Mouse (Mus musculus): ENCODE data around the gene Smpdl3b. TPM values are rescaled to one million over a fixed set of nuclear protein-coding genes. Genes with fewer than 3 reads are reported as not detected.

Gene Smpdl3b
- total and polyA plus RNA-seq, 3 experiments = 2.9 to 24.0 (median 3.6) TPM

DNA sequence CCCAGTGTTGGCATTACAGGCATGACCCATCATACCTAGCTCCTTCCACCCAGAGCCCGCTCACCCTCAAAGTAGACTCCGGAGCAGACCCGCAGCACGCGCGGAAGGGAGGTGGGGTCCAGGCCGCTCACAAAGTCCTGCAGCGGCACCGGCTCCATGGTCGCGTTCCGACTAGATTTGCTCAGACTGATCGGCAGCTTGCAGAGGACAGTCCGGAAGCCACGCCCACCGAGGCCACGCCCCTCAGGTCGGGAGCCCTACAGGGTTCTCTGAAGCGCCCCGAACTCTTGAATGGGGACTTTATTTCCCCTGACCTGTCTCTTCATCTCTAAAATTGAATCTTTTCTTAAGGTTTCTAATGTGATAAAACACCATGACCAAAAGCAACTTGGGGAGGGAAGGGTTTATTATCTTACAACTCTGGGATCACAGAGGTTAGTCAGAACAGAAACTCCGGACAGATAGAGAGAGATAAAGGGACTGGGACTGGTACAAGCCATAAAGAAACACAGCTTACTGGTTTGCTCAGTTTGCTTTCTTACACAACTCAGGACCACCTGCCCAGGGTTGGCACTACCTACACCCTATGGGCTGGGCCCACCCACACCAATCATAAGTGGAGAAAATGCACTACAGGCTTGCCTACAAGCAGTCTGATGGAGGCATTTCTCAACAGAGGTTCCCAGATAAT, 39.3 kb upstream of the Smpdl3b start, which contains the start of gene Themis2:
Gene Themis2, minus strand, starts transcription at position 192 of the 691 bp plus-strand sequence.
- Histone ChIP-seq H3K4me3 (replicated peaks in 1 of 3; ENCODE audit: low read depth in 2 of 3, low read length in 2 of 3, poor library complexity in 1 of 3) (peak within 1 kb of the TSS; percentile 74 to 83 (median 81)), H3K27ac (ENCODE audit: insufficient read depth, low read depth) (peak within 1 kb of the TSS; percentile 51), H3K27me3 (replicated peaks) (no peaks in the 10 kb centered on the region), H3K9me3 (replicated peaks; ENCODE audit: low read length) (no peaks in the 10 kb centered on the region), H3K4me1 (ENCODE audit: control insufficient read depth in 1 of 2, insufficient read depth in 2 of 2) (peaks cover 9 to 51% of the 10 kb centered on the region in 2 experiments), H3K79me2 (replicated peaks; ENCODE audit: control insufficient read depth, extremely low read depth, insufficient read depth, poor library complexity, severe bottlenecking) (peaks cover 16% of the 10 kb centered on the region), H3K9ac (ENCODE audit: insufficient read depth, low read depth) (peak within 1 kb of the TSS; percentile 87), H3K4me2 (ENCODE audit: insufficient read depth, low read depth, poor library complexity, severe bottlenecking) (peak within 1 kb of the TSS; percentile 87), H3K36me3 (replicated peaks in 1 of 2; ENCODE audit: control insufficient read depth in 1 of 2, insufficient read depth in 1 of 2, low read length in 1 of 2) (peaks cover 10 to 18% of the 10 kb centered on the region in 2 experiments)
- TF ChIP-seq CHD1 (IDR thresholded peaks at IDR 0.05; ENCODE audit: low read depth, low read length) (no peak), ZNF384 (IDR thresholded peaks at IDR 0.05; ENCODE audit: low read depth, low read length) (no peak), TCF12 (IDR thresholded peaks at IDR 0.05; ENCODE audit: low read depth, low read length) (peak; percentile 79), ETS1 (conservative IDR thresholded peaks at IDR 0.05; ENCODE audit: low read depth, low read length) (no peak), CTCF (conservative IDR thresholded peaks at IDR 0.05 in 1 of 2, IDR thresholded peaks at IDR 0.05 in 1 of 2; ENCODE audit: low read depth in 2 of 2, low read length in 2 of 2) (no peak), ELF1 (IDR thresholded peaks at IDR 0.05; ENCODE audit: low read depth, low read length) (peak; percentile 72), HCFC1 (IDR thresholded peaks at IDR 0.05; ENCODE audit: low read depth, low read length) (no peak), SIN3A (IDR thresholded peaks at IDR 0.05; ENCODE audit: low read length) (peak; percentile 16; the same call in 1 of the 2 replicates), ZC3H11A (IDR thresholded peaks at IDR 0.05; ENCODE audit: low read depth, low read length) (no peak), BHLHE40 (IDR thresholded peaks at IDR 0.05; ENCODE audit: low read depth, low read length) (no peak), SMC3 (IDR thresholded peaks at IDR 0.05; ENCODE audit: low read depth, low read length) (no peak), KAT2A (IDR thresholded peaks at IDR 0.05; ENCODE audit: insufficient replicate concordance, low read length) (no peak), JUN (IDR thresholded peaks at IDR 0.05; ENCODE audit: insufficient read depth, low read depth, low read length) (no peak), MXI1 (IDR thresholded peaks at IDR 0.05; ENCODE audit: low read depth, low read length) (peak; percentile 55), MAZ (IDR thresholded peaks at IDR 0.05; ENCODE audit: low read depth, low read length) (no peak), E2F4 (IDR thresholded peaks at IDR 0.05; ENCODE audit: insufficient replicate concordance, low read depth, low read length) (no peak), IRF4 (IDR thresholded peaks at IDR 0.05; ENCODE audit: low read depth, low read length) (peak; percentile 19; the same call in 1 of the 2 replicates), MEF2A (IDR thresholded peaks at IDR 0.05; ENCODE audit: borderline replicate concordance, low read depth, low read length) (no peak), GABPA (IDR thresholded peaks at IDR 0.05; ENCODE audit: insufficient replicate concordance, low read depth, low read length) (no peak), POLR2AphosphoS2 (IDR thresholded peaks at IDR 0.05; ENCODE audit: low read depth, low read length) (no peak; the same call in 1 of the 2 replicates), POLR2A (IDR thresholded peaks at IDR 0.05; ENCODE audit: low read depth, low read length) (peak; percentile 91), MAFK (IDR thresholded peaks at IDR 0.05; ENCODE audit: insufficient replicate concordance, low read length) (no peak), ZMIZ1 (IDR thresholded peaks at IDR 0.05; ENCODE audit: low read depth, low read length) (0 out of 2 replicates have a peak, but pooled peaks have one; percentile 43), CHD2 (IDR thresholded peaks at IDR 0.05; ENCODE audit: low read length) (no peak), MYC (IDR thresholded peaks at IDR 0.05; ENCODE audit: low read depth, low read length) (no peak), EP300 (IDR thresholded peaks at IDR 0.05; ENCODE audit: low read length) (no peak), RAD21 (IDR thresholded peaks at IDR 0.05; ENCODE audit: low read depth, low read length) (no peak), NELFE (IDR thresholded peaks at IDR 0.05; ENCODE audit: low read depth, low read length) (peak; percentile 72), PAX5 (IDR thresholded peaks at IDR 0.05; ENCODE audit: low read length) (no peak), MAX (IDR thresholded peaks at IDR 0.05; ENCODE audit: low read length) (no peak), TBP (conservative IDR thresholded peaks at IDR 0.05; ENCODE audit: low read depth, low read length) (0 out of 2 replicates have a peak, but pooled peaks have one; percentile 59), USF2 (conservative IDR thresholded peaks at IDR 0.05; ENCODE audit: low read depth, low read length) (no peak), JUND (conservative IDR thresholded peaks at IDR 0.05; ENCODE audit: low read depth, low read length) (no peak), RCOR1 (conservative IDR thresholded peaks at IDR 0.05; ENCODE audit: low read depth, low read length) (no peak), UBTF (IDR thresholded peaks at IDR 0.05; ENCODE audit: low read depth, low read length) (0 out of 2 replicates have a peak, but pooled peaks have one; percentile 44), NRF1 (IDR thresholded peaks at IDR 0.05; ENCODE audit: low read depth, low read length) (no peak), USF1 (IDR thresholded peaks at IDR 0.05; ENCODE audit: low read depth, low read length) (no peak), ZKSCAN1 (IDR thresholded peaks at IDR 0.05; ENCODE audit: borderline replicate concordance, low read depth, low read length) (no peak)
- dilution Hi-C loops (cut with MboI; ENCODE audit: extremely low pct_ligation_motif_present, extremely low pct_unique_long_range_greater_than_20kb, low sequenced_read_pairs) (no loop called here), in situ Hi-C loops (cut with MboI; ENCODE audit: low pct_ligation_motif_present, low pct_unique_long_range_greater_than_20kb, low sequenced_read_pairs) (no loop called here)
- peak; percentile 86 for DNase-seq (ENCODE audit: extremely low read depth)

All from CH12.LX (cell line).